Mouse (Mus musculus): ENCODE results near the gene Gm10719. TPM values are rescaled to one million over a fixed set of nuclear protein-coding genes. Genes with fewer than 3 reads are reported as not detected.
"Not testable (repeated sequence)": the region's sequence is repeated elsewhere in the genome, so short reads cannot be mapped to it uniquely, and the experiment has no call there.

Gene Gm10719
- polyA plus RNA-seq, 1 experiment from 2014 or later = not detected

DNA sequence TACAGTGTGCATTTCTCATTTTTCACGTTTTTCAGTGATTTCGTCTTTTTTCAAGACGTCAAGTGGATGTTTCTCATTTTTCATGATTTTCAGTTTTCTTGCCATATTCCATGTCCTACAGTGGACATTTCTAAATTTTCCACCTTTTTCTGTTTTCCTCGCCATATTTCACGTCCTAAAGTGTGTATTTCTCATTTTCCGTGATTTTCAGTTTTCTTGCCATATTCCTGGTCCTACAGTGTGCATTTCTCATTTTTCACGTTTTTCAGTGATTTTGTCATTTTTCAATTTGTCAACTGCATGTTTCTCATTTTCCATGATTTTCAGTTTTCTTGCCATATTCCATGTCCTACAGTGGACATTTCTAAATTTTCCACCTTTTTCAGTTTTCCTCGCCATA, 17.1 kb downstream of the Gm10719 start, which contains the start of gene Gm17535:
Gene Gm17535, plus strand, starts transcription at position 301 of the 400 bp plus-strand sequence.
- H3K4me1 ChIP-seq (ENCODE audit: control insufficient read depth, insufficient read depth, low read length); H3K27me3 ChIP-seq (replicated peaks; ENCODE audit: control insufficient read depth, insufficient read depth, low read length); ATAC-seq; H3K9me3 ChIP-seq (replicated peaks; ENCODE audit: control insufficient read depth, low read length); H3K36me3 ChIP-seq (ENCODE audit: control insufficient read depth, insufficient read depth, low read length); H3K27ac ChIP-seq (ENCODE audit: low read depth, low read length); H3K4me3 ChIP-seq (ENCODE audit: low read depth, low read length); H3K9ac ChIP-seq (ENCODE audit: low read length); H3K4me2 ChIP-seq (ENCODE audit: low read length); DNase-seq (ENCODE audit: low spot score): not testable (repeated sequence)
- no CpG with 5 or more reads among the region's 8 CpGs for WGBS

DNA sequence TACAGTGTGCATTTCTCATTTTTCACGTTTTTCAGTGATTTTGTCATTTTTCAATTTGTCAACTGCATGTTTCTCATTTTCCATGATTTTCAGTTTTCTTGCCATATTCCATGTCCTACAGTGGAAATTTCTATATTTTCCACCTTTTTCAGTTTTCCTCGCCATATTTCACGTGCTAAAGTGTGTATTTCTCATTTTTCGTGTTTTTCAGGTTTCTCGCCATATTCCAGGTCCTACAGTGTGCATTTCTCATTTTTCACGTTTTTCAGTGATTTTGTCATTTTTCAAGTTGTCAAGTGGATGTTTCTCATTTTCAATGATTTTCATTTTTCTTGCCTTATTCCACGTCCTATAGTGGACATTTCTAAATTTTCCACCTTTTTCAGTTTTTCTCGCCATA, 19.4 kb downstream of the Gm10719 start, which contains the start of gene Gm10715:
Gene Gm10715, plus strand, starts transcription at position 301 of the 400 bp plus-strand sequence.
- ATAC-seq; DNase-seq (ENCODE audit: low spot score); H3K9ac ChIP-seq (ENCODE audit: low read length); H3K27me3 ChIP-seq (replicated peaks; ENCODE audit: control insufficient read depth, insufficient read depth, low read length); H3K4me2 ChIP-seq (ENCODE audit: low read length); H3K4me1 ChIP-seq (ENCODE audit: control insufficient read depth, insufficient read depth, low read length); H3K27ac ChIP-seq (ENCODE audit: low read depth, low read length); H3K4me3 ChIP-seq (ENCODE audit: low read depth, low read length); H3K9me3 ChIP-seq (replicated peaks; ENCODE audit: control insufficient read depth, low read length); H3K36me3 ChIP-seq (ENCODE audit: control insufficient read depth, insufficient read depth, low read length): not testable (repeated sequence)
- 70% methylated on average over 6 of the region's 8 CpGs for WGBS

DNA sequence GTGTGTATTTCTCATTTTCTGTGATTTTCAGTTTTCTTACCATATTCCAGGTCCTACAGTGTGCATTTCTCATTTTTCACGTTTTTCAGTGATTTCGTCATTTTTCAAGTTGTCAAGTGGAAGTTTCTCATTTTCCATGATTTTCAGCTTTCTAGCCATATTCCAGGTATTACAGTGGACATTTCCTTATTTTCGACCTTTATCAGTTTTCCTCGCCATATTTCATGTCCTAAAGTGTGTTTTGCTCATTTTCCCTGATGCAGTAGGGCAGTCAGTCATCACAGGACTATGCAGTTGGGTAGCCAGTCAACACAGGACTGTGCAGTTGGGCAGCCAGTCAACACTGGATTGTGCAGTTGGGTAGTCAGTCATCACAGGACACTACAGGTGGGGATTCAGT, 21.0 kb downstream of the Gm10719 start:
- H3K27me3 ChIP-seq (replicated peaks; ENCODE audit: control insufficient read depth, insufficient read depth, low read length); H3K27ac ChIP-seq (ENCODE audit: low read depth, low read length); ATAC-seq; H3K4me2 ChIP-seq (ENCODE audit: low read length); H3K9me3 ChIP-seq (replicated peaks; ENCODE audit: control insufficient read depth, low read length); H3K4me3 ChIP-seq (ENCODE audit: low read depth, low read length); H3K4me1 ChIP-seq (ENCODE audit: control insufficient read depth, insufficient read depth, low read length); DNase-seq (ENCODE audit: low spot score); H3K9ac ChIP-seq (ENCODE audit: low read length); H3K36me3 ChIP-seq (ENCODE audit: control insufficient read depth, insufficient read depth, low read length): not testable (repeated sequence)
- WGBS = 73% methylated on average over 4 of the region's 4 CpGs

Small RNA genes lying within 50 kb of the gene (microRNA-seq; reads per million reads assigned to microRNA genes)
- gene Mir101c = not detected

Other genes with a start within 250 kb of the Gm10719 start
- gene Gm10722, start 16.5 kb upstream of the Gm10719 start, polyA plus RNA-seq (2014; fragmentation: Nextera tagmentation; extraction: Ambion mirVana) = not detected in 2 replicates
- gene Gm11168, start 14.1 kb upstream of the Gm10719 start, polyA plus RNA-seq (2014; fragmentation: Nextera tagmentation; extraction: Ambion mirVana) = not detected in 2 replicates
- gene Gm10721, start 4.3 kb upstream of the Gm10719 start, polyA plus RNA-seq (2014; fragmentation: Nextera tagmentation; extraction: Ambion mirVana) = not detected in 2 replicates
- gene Gm10720, start 1.8 kb upstream of the Gm10719 start, polyA plus RNA-seq (2014; fragmentation: Nextera tagmentation; extraction: Ambion mirVana) = not detected in 2 replicates
- gene Gm10718, start 6.1 kb downstream of the Gm10719 start, polyA plus RNA-seq (2014; fragmentation: Nextera tagmentation; extraction: Ambion mirVana) = not detected in 2 replicates
- not detected in 2 replicates for gene Gm10717, start 8.0 kb downstream of the Gm10719 start, polyA plus RNA-seq (2014; fragmentation: Nextera tagmentation; extraction: Ambion mirVana)
- gene Gm17535, start 17.2 kb downstream of the Gm10719 start, polyA plus RNA-seq (2014; fragmentation: Nextera tagmentation; extraction: Ambion mirVana) = not detected in 2 replicates
- gene Gm10715, start 19.5 kb downstream of the Gm10719 start, polyA plus RNA-seq (2014; fragmentation: Nextera tagmentation; extraction: Ambion mirVana) = not detected in 2 replicates

All from forebrain, embryonic 14.5 days (tissue).